Mouse (Mus musculus) left cerebral cortex, postnatal 14 days (tissue): Measurements from ENCODE around the gene Riok2. TPM values are rescaled to one million over a fixed set of nuclear protein-coding genes. Genes with fewer than 3 reads are reported as not detected.

Experiments
- DNase-seq, 2 experiments: peaks; one replicate each; pipeline ENCODE4 v3.0.0; 2021 to 2022; ENCODE audit warnings: low spot score in 2 of 2, mixed read lengths in 1 of 2
- intact Hi-C: fragments of 180-260 bp; cut with DNase I; formaldehyde crosslinking; loops from one replicate; pipeline ENCODE4 v1.15.1; 2025
- total RNA-seq, 2 experiments: library from RNA; stranded (reverse); gene quantifications; 2 replicates each; pipeline ENCODE4 v1.2.3; 2021

Gene Riok2
- total RNA-seq, 2 experiments from 2014 or later, result 14.6 to 17.2 TPM

GRCm38 (mm10) chr17:17403578-17404112, 29.5 kb downstream of the Riok2 start:
- intact Hi-C loops, result no loop called here
- no peak for DNase-seq

GRCm38 (mm10) chr17:17404811-17405544, 30.9 kb downstream of the Riok2 start:
- intact Hi-C loops, result loop anchor here (5.0 kb wide), 1 partner anchor 42 kb away; no protein-coding TSS in a partner anchor
- DNase-seq, result no peak

GRCm38 (mm10) chr17:17405606-17406005, 31.5 kb downstream of the Riok2 start:
- intact Hi-C loops, result loop anchor here (5.0 kb wide), 1 partner anchor 42 kb away; no protein-coding TSS in a partner anchor

GRCm38 (mm10) chr17:17408137-17408536, 34.0 kb downstream of the Riok2 start:
- intact Hi-C loops, result loop anchor here (5.0 kb wide), 1 partner anchor 39 kb away; no protein-coding TSS in a partner anchor
- DNase-seq, result no peak

More at GRCm38 (mm10) chr17:17405606-17406005, 31.5 kb downstream of the Riok2 start:
- no peak for DNase-seq

DNA sequence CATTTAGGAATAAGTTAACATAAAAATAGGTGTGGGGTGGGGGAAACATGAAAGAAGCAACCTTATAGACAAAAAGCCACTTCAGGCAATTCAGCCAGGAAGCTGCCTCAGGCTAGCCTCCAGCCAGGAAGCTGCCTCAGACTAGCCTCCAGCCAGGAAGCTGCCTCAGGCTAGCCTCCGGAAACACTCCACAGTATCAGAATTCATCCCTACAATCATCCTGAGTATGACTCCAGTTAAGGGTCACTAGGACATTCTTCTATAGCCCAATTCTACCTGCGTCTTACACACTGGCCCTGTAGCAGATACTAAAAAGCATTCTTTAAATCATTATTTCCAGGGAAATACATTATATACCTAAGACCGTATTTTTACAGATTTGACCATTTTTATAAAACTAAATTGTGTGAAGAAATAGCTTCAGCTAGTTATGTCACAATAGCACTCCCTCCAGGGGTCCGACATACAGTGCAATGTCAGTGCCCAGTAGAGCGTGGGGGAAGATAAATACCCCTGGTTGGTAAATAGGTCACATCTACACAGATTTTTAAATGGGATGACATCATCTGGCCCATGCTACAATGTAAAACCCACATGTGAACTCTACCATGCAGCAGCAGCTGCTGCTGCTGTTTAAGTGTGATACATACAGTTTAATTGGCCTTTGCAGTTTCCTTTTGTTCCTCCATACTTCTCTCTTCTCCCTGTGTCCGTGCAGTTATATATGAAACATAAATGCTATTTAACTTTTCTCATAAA, 34.8 kb downstream of the Riok2 start:
- no peak for DNase-seq
- intact Hi-C loops, result loop anchor here (5.0 kb wide), 1 partner anchor 38 kb away; no protein-coding TSS in a partner anchor

- peak; percentile 45 to 57 for DNase-seq
- intact Hi-C loops, result loop anchor here (5.0 kb wide), 1 partner anchor 38 kb away; no protein-coding TSS in a partner anchor
These were observed 35.5 kb downstream of the Riok2 start for GRCm38 (mm10) chr17:17409601-17410000.

- intact Hi-C loops, result no loop called here
These were observed 37.3 kb downstream of the Riok2 start for GRCm38 (mm10) chr17:17411443-17411842.

GRCm38 (mm10) chr17:17412176-17412575, 38.1 kb downstream of the Riok2 start:
- DNase-seq, result no peak
- intact Hi-C loops, result no loop called here

More at GRCm38 (mm10) chr17:17411443-17411842, 37.3 kb downstream of the Riok2 start:
- no peak for DNase-seq

- intact Hi-C loops, result no loop called here
- DNase-seq, result no peak
These were observed 40.1 kb downstream of the Riok2 start for GRCm38 (mm10) chr17:17414206-17414605.

- DNase-seq, result no peak
- intact Hi-C loops, result no loop called here
These were observed 50.6 kb downstream of the Riok2 start for GRCm38 (mm10) chr17:17424609-17425307.

GRCm38 (mm10) chr17:17425308-17425813, 51.3 kb downstream of the Riok2 start:
- DNase-seq, result no peak
- intact Hi-C loops, result no loop called here

DNA sequence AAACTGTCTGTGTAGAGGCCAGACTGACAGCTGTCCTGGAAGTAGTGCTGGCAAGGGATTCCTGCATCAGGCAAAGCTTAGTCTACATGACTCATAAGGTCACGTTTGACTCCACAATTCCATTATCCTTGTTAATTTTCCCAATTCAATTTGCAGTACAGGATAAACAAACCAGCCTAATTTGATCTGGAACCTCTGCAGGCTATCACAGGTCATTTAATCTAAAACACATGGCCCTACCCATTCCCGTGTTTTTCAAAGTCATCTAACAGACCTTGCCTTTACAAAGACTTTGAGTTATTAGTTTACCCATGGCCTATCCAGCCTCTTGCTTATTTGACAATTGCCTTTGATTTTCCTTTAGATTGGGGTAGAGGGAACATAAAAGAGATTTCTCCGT, 51.8 kb downstream of the Riok2 start:
- intact Hi-C loops, result no loop called here
- no peak for DNase-seq

- DNase-seq, result peak in 1 of 2 experiments; percentile 53
- intact Hi-C loops, result no loop called here
These were observed 54.8 kb downstream of the Riok2 start for GRCm38 (mm10) chr17:17428888-17429287.

- DNase-seq, result no peak
- intact Hi-C loops, result no loop called here
These were observed 59.6 kb downstream of the Riok2 start for GRCm38 (mm10) chr17:17433679-17434078.

- intact Hi-C loops, result no loop called here
- DNase-seq, result no peak
These were observed 64.6 kb downstream of the Riok2 start for GRCm38 (mm10) chr17:17438576-17439191.

- intact Hi-C loops, result no loop called here
- no peak for DNase-seq
These were observed 67.9 kb downstream of the Riok2 start for GRCm38 (mm10) chr17:17441876-17442498.

- intact Hi-C loops, result loop anchor here (2.0 kb wide), 1 partner anchor 70 kb away; the partner anchor contains the start of gene Riok2
These were observed 70.3 kb downstream of the Riok2 start for GRCm38 (mm10) chr17:17444297-17444886.

More at GRCm38 (mm10) chr17:17444297-17444886, 70.3 kb downstream of the Riok2 start:
- DNase-seq, result no peak
